Mouse (Mus musculus) cerebellum, postnatal 25 days (tissue): ENCODE data around the gene Cpa3.

Experiments used
- DNase-seq, 2 experiments: peaks; one replicate each; pipeline ENCODE4 v3.0.0; 2021; ENCODE audit warnings: mixed read lengths in 2 of 2

Gene Cpa3

GRCm38 (mm10) chr3:20242050-20242449, at the start of gene Cpa3:
TSS of gene Cpa3 (minus strand) at chr3:20242181.
- DNase-seq = no peak

GRCm38 (mm10) chr3:20291370-20291769, 49.4 kb upstream of the Cpa3 start:
- no peak for DNase-seq

- DNase-seq = no peak
Observed at GRCm38 (mm10) chr3:20288761-20289160, 46.8 kb upstream of the Cpa3 start.

GRCm38 (mm10) chr3:20281796-20282195, 39.8 kb upstream of the Cpa3 start:
- no peak for DNase-seq

- no peak for DNase-seq
Observed at GRCm38 (mm10) chr3:20275633-20276032, 33.7 kb upstream of the Cpa3 start, which contains the start of gene Cpb1. TSS of gene Cpb1 (minus strand) at chr3:20275733.

GRCm38 (mm10) chr3:20254566-20255479, 12.8 kb upstream of the Cpa3 start:
- DNase-seq = no peak

GRCm38 (mm10) chr3:20243913-20244312, 1.9 kb upstream of the Cpa3 start:
- DNase-seq = no peak

- no peak for DNase-seq
Observed at GRCm38 (mm10) chr3:20239741-20240140, 2.2 kb downstream of the Cpa3 start.

- DNase-seq = no peak
Observed at GRCm38 (mm10) chr3:20236965-20237364, 5.0 kb downstream of the Cpa3 start.

GRCm38 (mm10) chr3:20229027-20229426, 13.0 kb downstream of the Cpa3 start:
- no peak for DNase-seq

GRCm38 (mm10) chr3:20225429-20225828, 16.6 kb downstream of the Cpa3 start:
- no peak for DNase-seq

GRCm38 (mm10) chr3:20222926-20223698, 18.9 kb downstream of the Cpa3 start:
- no peak for DNase-seq

GRCm38 (mm10) chr3:20222136-20222535, 19.8 kb downstream of the Cpa3 start:
- DNase-seq = no peak

GRCm38 (mm10) chr3:20198869-20199268, 43.1 kb downstream of the Cpa3 start:
- peak; percentile 42 to 70 for DNase-seq

- DNase-seq = no peak
Observed at GRCm38 (mm10) chr3:20197878-20198277, 44.1 kb downstream of the Cpa3 start.

GRCm38 (mm10) chr3:20188976-20189675, 52.9 kb downstream of the Cpa3 start:
- no peak for DNase-seq

- DNase-seq = no peak
Observed at GRCm38 (mm10) chr3:20172394-20172793, 69.6 kb downstream of the Cpa3 start.

GRCm38 (mm10) chr3:20167487-20167886, 74.5 kb downstream of the Cpa3 start:
- no peak for DNase-seq
